Mouse (Mus musculus): Measurements from ENCODE around the gene Gm5767. TPM values are rescaled to one million over a fixed set of nuclear protein-coding genes. Genes with fewer than 3 reads are reported as not detected.

Gene Gm5767
- polyA plus RNA-seq, 1 experiment from 2014 or later = not detected

- Histone ChIP-seq H3K4me2 (ENCODE audit: low read depth, low read length) (no peak overlapping the region), H3K4me1 (replicated peaks; ENCODE audit: control insufficient read depth, insufficient read depth, low read length) (peaks cover 17% of the 10 kb centered on the region), H3K4me3 (ENCODE audit: low read length) (no peak overlapping the region), H3K9ac (ENCODE audit: low read length) (no peak overlapping the region), H3K9me3 (ENCODE audit: control insufficient read depth, low read length) (no peaks in the 10 kb centered on the region), H3K27me3 (ENCODE audit: control insufficient read depth, insufficient read depth, low read depth, low read length) (peaks cover 6% of the 10 kb centered on the region; the same call in 1 of the 2 replicates), H3K27ac (ENCODE audit: low read length) (no peak overlapping the region), H3K36me3 (ENCODE audit: control insufficient read depth, insufficient read depth, low read length) (no peaks in the 10 kb centered on the region)
- ATAC-seq (ENCODE audit: low read depth) = no peak
- 59% methylated on average over 6 of the region's 6 CpGs for WGBS
These were observed 7.2 kb upstream of the Gm5767 start for GRCm38 (mm10) chr16:8673343-8673742.

DNA sequence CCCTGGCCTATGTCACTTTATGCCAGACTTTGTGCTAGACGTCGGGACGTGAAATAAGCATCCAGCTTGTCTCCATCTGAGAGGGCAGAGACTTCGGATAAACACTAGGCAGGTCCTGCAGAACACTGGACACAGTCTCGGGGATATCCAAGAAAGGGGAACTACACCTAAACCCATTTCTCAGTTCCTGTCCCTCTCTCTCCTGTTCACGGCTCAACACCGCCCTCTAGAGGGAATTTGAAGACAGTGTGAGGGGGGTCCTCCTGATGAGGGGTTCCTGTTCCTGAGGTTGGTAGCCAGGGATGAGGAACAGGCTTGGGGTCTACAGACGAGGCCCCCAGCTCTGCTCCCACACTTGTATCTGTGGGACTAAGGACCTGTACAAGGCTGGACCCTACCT lies 6.4 kb upstream of the Gm5767 start:
- Histone ChIP-seq H3K4me3 (ENCODE audit: low read length) (no peak overlapping the region), H3K27me3 (ENCODE audit: control insufficient read depth, insufficient read depth, low read depth, low read length) (peaks cover 6% of the 10 kb centered on the region; the same call in 1 of the 2 replicates), H3K4me1 (replicated peaks; ENCODE audit: control insufficient read depth, insufficient read depth, low read length) (peaks cover 17% of the 10 kb centered on the region), H3K27ac (ENCODE audit: low read length) (no peak overlapping the region), H3K9me3 (ENCODE audit: control insufficient read depth, low read length) (no peaks in the 10 kb centered on the region), H3K36me3 (ENCODE audit: control insufficient read depth, insufficient read depth, low read length) (no peaks in the 10 kb centered on the region), H3K9ac (ENCODE audit: low read length) (no peak overlapping the region), H3K4me2 (ENCODE audit: low read depth, low read length) (no peak overlapping the region)
- no peak for ATAC-seq (ENCODE audit: low read depth)
- 2% methylated on average over 8 of the region's 8 CpGs for WGBS

GRCm38 (mm10) chr16:8675559-8675958 lies 5.0 kb upstream of the Gm5767 start:
- Histone ChIP-seq H3K4me2 (ENCODE audit: low read depth, low read length) (no peak overlapping the region), H3K4me3 (ENCODE audit: low read length) (no peak overlapping the region), H3K4me1 (replicated peaks; ENCODE audit: control insufficient read depth, insufficient read depth, low read length) (peaks cover 4% of the 10 kb centered on the region), H3K27me3 (ENCODE audit: control insufficient read depth, insufficient read depth, low read depth, low read length) (peaks cover 6% of the 10 kb centered on the region; the same call in 1 of the 2 replicates), H3K36me3 (ENCODE audit: control insufficient read depth, insufficient read depth, low read length) (no peaks in the 10 kb centered on the region), H3K9ac (ENCODE audit: low read length) (no peak overlapping the region), H3K27ac (ENCODE audit: low read length) (no peak overlapping the region), H3K9me3 (ENCODE audit: control insufficient read depth, low read length) (no peaks in the 10 kb centered on the region)
- ATAC-seq (ENCODE audit: low read depth) = no peak
- WGBS = 84% methylated on average over 8 of the region's 8 CpGs

- no peak for ATAC-seq (ENCODE audit: low read depth)
- H3K27ac ChIP-seq (ENCODE audit: low read length) = no peak overlapping the region
- H3K4me3 ChIP-seq (ENCODE audit: low read length) = no peak overlapping the region
- no peaks in the 10 kb centered on the region for H3K4me1 ChIP-seq (replicated peaks; ENCODE audit: control insufficient read depth, insufficient read depth, low read length)
- no peaks in the 10 kb centered on the region for H3K36me3 ChIP-seq (ENCODE audit: control insufficient read depth, insufficient read depth, low read length)
- H3K4me2 ChIP-seq (ENCODE audit: low read depth, low read length) = no peak overlapping the region
- WGBS = 81% methylated on average over 2 of the region's 2 CpGs
- no peaks in the 10 kb centered on the region for H3K9me3 ChIP-seq (ENCODE audit: control insufficient read depth, low read length)
- H3K9ac ChIP-seq (ENCODE audit: low read length) = no peak overlapping the region
- H3K27me3 ChIP-seq (ENCODE audit: control insufficient read depth, insufficient read depth, low read depth, low read length) = peaks cover 6% of the 10 kb centered on the region; the same call in 1 of the 2 replicates
These were observed 4.3 kb upstream of the Gm5767 start for GRCm38 (mm10) chr16:8676228-8676627.

DNA sequence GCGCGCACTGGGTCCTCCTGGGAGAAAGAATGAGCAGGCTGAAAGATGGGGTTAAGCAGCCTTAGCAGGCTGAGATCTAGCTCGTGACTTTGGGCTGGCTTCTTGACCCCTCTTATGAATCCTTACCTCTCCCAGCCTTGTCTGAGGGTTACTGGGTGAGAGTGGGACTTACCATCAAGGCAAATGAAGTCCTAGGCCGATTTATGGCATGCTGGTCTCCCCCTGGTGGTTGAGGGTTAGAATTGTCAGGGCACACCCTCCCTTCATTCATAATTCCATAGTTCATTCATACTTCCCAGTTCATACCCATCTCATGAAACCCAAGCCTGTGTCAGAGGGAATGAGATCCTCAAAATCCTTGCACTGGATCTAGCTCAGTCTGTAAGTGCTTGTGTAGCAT lies 3.8 kb upstream of the Gm5767 start:
- Histone ChIP-seq H3K4me3 (ENCODE audit: low read length) (no peak overlapping the region), H3K9me3 (ENCODE audit: control insufficient read depth, low read length) (no peaks in the 10 kb centered on the region), H3K9ac (ENCODE audit: low read length) (no peak overlapping the region), H3K4me1 (replicated peaks; ENCODE audit: control insufficient read depth, insufficient read depth, low read length) (no peaks in the 10 kb centered on the region), H3K36me3 (ENCODE audit: control insufficient read depth, insufficient read depth, low read length) (no peaks in the 10 kb centered on the region), H3K4me2 (ENCODE audit: low read depth, low read length) (no peak overlapping the region), H3K27ac (ENCODE audit: low read length) (no peak overlapping the region), H3K27me3 (ENCODE audit: control insufficient read depth, insufficient read depth, low read depth, low read length) (peaks cover 6% of the 10 kb centered on the region; the same call in 1 of the 2 replicates)
- WGBS = 51% methylated on average over 4 of the region's 4 CpGs
- ATAC-seq (ENCODE audit: low read depth) = no peak

GRCm38 (mm10) chr16:8678035-8678434 lies 2.5 kb upstream of the Gm5767 start:
- Histone ChIP-seq H3K36me3 (ENCODE audit: control insufficient read depth, insufficient read depth, low read length) (no peaks in the 10 kb centered on the region), H3K4me1 (replicated peaks; ENCODE audit: control insufficient read depth, insufficient read depth, low read length) (no peaks in the 10 kb centered on the region), H3K27me3 (ENCODE audit: control insufficient read depth, insufficient read depth, low read depth, low read length) (peaks cover 6% of the 10 kb centered on the region; the same call in 1 of the 2 replicates), H3K4me3 (ENCODE audit: low read length) (no peak overlapping the region), H3K4me2 (ENCODE audit: low read depth, low read length) (no peak overlapping the region), H3K27ac (ENCODE audit: low read length) (no peak overlapping the region), H3K9me3 (ENCODE audit: control insufficient read depth, low read length) (no peaks in the 10 kb centered on the region), H3K9ac (ENCODE audit: low read length) (no peak overlapping the region)
- no peak for ATAC-seq (ENCODE audit: low read depth)
- WGBS = 44% methylated on average over 5 of the region's 5 CpGs

- H3K9me3 ChIP-seq (ENCODE audit: control insufficient read depth, low read length) = no peaks in the 10 kb centered on the region
- H3K9ac ChIP-seq (ENCODE audit: low read length) = no peak overlapping the region
- H3K27me3 ChIP-seq (ENCODE audit: control insufficient read depth, insufficient read depth, low read depth, low read length) = no peaks in the 10 kb centered on the region
- no peak overlapping the region for H3K27ac ChIP-seq (ENCODE audit: low read length)
- no peaks in the 10 kb centered on the region for H3K4me1 ChIP-seq (replicated peaks; ENCODE audit: control insufficient read depth, insufficient read depth, low read length)
- ATAC-seq (ENCODE audit: low read depth) = no peak
- no peak overlapping the region for H3K4me3 ChIP-seq (ENCODE audit: low read length)
- no peaks in the 10 kb centered on the region for H3K36me3 ChIP-seq (ENCODE audit: control insufficient read depth, insufficient read depth, low read length)
- no peak overlapping the region for H3K4me2 ChIP-seq (ENCODE audit: low read depth, low read length)
- 72% methylated on average over 4 of the region's 4 CpGs for WGBS
These were observed 1.9 kb upstream of the Gm5767 start for GRCm38 (mm10) chr16:8678676-8679075.

- H3K36me3 ChIP-seq (ENCODE audit: control insufficient read depth, insufficient read depth, low read length) = no peaks in the 10 kb centered on the region
- H3K27me3 ChIP-seq (ENCODE audit: control insufficient read depth, insufficient read depth, low read depth, low read length) = no peaks in the 10 kb centered on the region
- H3K9ac ChIP-seq (ENCODE audit: low read length) = no peak overlapping the region
- H3K4me1 ChIP-seq (replicated peaks; ENCODE audit: control insufficient read depth, insufficient read depth, low read length) = no peaks in the 10 kb centered on the region
- H3K4me2 ChIP-seq (ENCODE audit: low read depth, low read length) = no peak overlapping the region
- H3K4me3 ChIP-seq (ENCODE audit: low read length) = no peak overlapping the region
- H3K27ac ChIP-seq (ENCODE audit: low read length) = no peak overlapping the region
- no peaks in the 10 kb centered on the region for H3K9me3 ChIP-seq (ENCODE audit: control insufficient read depth, low read length)
- no peak for ATAC-seq (ENCODE audit: low read depth)
- 72% methylated on average over 3 of the region's 3 CpGs for WGBS
These were observed 790 bp upstream of the Gm5767 start for GRCm38 (mm10) chr16:8679780-8680179.

GRCm38 (mm10) chr16:8685087-8685486 lies 4.5 kb downstream of the Gm5767 start:
- no peak overlapping the region for H3K4me2 ChIP-seq (ENCODE audit: low read depth, low read length)
- no peak overlapping the region for H3K9ac ChIP-seq (ENCODE audit: low read length)
- no peaks in the 10 kb centered on the region for H3K27me3 ChIP-seq (ENCODE audit: control insufficient read depth, insufficient read depth, low read depth, low read length)
- no peaks in the 10 kb centered on the region for H3K9me3 ChIP-seq (ENCODE audit: control insufficient read depth, low read length)
- H3K36me3 ChIP-seq (ENCODE audit: control insufficient read depth, insufficient read depth, low read length) = peaks cover 10% of the 10 kb centered on the region
- WGBS = 53% methylated on average over 4 of the region's 4 CpGs
- ATAC-seq (ENCODE audit: low read depth) = no peak
- no peak overlapping the region for H3K27ac ChIP-seq (ENCODE audit: low read length)
- no peak overlapping the region for H3K4me3 ChIP-seq (ENCODE audit: low read length)
- no peaks in the 10 kb centered on the region for H3K4me1 ChIP-seq (replicated peaks; ENCODE audit: control insufficient read depth, insufficient read depth, low read length)

Data from lung, embryonic 16.5 days (tissue).